Mouse (Mus musculus) gastrocnemius, adult 2 months (tissue): ENCODE results near the gene Gdnf. TPM values are rescaled to one million over a fixed set of nuclear protein-coding genes. Genes with fewer than 3 reads are reported as not detected.

Source experiments
- DNase-seq: peaks from one replicate; pipeline ENCODE4 v3.0.0; 2022
- H3K27ac ChIP-seq: fragments of 200-600 bp; 2 replicates; pipeline ENCODE4 v1.8.1; 2022; ENCODE audit warnings: mild to moderate bottlenecking
- H3K4me3 ChIP-seq: fragments of 200-600 bp; 2 replicates; pipeline ENCODE4 v1.8.1; 2022; ENCODE audit warnings: mild to moderate bottlenecking, moderate library complexity
- CTCF ChIP-seq: fragments of 200-600 bp; IDR thresholded peaks from 2 replicates; pipeline ENCODE4 v1.8.1; 2022; ENCODE audit warnings: antibody characterized with exemption, mild to moderate bottlenecking, moderate library complexity
- intact Hi-C: fragments of 180-260 bp; cut with DNase I; formaldehyde crosslinking; loops from one replicate; pipeline ENCODE4 v1.15.1; 2025
- total RNA-seq, 2 experiments: library from RNA; stranded (reverse); gene quantifications; 2 replicates each; pipeline ENCODE4 v1.2.3; 2021

The Gdnf gene
- total RNA-seq, 2 experiments from 2014 or later: 0.23 to 0.33 TPM

DNA sequence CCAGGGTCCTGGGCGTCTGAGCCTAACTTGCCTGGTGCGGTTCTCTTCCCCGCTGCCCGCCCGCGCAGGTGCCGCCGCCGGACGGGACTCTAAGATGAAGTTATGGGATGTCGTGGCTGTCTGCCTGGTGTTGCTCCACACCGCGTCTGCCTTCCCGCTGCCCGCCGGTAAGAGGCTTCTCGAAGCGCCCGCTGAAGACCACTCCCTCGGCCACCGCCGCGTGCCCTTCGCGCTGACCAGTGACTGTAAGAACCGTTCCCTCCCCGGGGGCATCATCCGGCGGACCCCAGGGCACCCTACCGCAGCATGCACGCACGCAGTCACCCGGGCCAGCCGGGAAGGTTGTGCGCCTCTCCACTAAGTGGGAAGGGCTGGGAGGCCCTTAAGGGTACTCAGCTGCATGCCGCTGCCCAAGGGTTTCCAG is 4.9 kb downstream of the Gdnf start:
- DNase-seq: no peak
- intact Hi-C loops: loop anchor here (10.0 kb wide), 1 partner anchor 249 kb away; no protein-coding TSS in a partner anchor
- peak overlapping the region; percentile 30 for H3K4me3 ChIP-seq
- TF ChIP-seq CTCF: no peak
- no peak overlapping the region for H3K27ac ChIP-seq

DNA sequence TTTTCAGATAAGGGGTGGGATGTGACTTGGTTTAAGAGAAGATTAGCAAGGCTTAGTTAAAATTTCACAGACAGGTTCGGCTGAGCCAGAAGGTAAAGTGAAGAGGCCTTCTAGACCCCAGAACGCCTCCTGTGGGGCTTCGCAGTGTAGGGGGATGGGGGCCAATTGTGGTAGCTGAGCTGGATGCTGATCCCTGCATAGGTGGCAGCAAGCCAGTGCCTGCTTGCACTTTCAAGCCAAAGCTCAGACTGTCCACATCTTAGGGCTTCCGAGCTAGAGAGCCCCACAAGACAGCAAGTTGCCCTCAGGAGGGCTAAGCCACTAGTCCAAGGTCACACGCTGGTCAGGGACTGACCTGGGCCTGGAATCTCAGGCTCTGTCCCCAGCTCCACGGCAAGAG is 13.2 kb downstream of the Gdnf start:
- intact Hi-C loops: no loop called here
- Histone ChIP-seq H3K4me3 (no peak overlapping the region), H3K27ac (no peak overlapping the region)
- DNase-seq: no peak
- TF ChIP-seq CTCF: no peak

DNA sequence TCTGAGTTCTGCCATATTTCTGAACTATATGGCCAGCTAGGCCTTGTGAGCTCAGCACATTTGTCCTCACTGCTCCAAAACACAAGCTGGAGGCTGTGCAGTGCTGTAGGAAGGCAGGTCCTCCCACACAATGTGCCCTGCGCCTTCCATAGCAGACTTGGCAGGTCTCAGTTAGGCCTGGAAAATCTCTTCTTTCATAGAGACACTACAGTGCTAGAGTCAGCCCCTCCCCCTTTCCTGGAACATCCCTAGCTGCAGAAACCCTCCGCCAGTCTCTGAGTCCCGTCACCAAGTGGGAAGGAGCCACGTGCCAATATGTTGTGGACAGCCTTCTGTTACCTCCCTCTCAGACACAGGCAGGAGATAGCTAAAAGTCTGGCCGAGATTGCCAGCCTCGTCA is 14.9 kb downstream of the Gdnf start:
- H3K27ac ChIP-seq: no peak overlapping the region
- no peak for DNase-seq
- no peak for TF ChIP-seq CTCF
- intact Hi-C loops: no loop called here
- no peak overlapping the region for H3K4me3 ChIP-seq

DNA sequence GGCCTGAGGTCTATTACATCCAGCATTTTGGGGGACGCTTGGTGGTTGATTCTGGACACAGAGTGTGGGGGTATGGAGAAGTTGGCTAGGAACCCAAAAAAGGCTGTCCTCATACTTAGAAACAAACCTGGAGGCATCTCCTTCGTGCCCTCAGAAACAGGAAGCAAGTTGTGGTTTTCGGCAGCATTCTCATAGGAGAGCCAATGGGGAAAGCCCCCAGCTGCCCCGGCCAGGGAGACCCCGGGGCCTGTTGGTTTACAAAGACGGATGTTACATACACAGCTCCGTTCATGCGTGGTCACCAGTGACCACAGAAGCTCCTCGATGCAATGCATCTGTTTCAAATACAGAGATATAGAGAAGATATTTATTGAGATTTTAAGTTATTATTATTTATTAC is 24.8 kb downstream of the Gdnf start:
- no peak overlapping the region for H3K4me3 ChIP-seq
- no peak for TF ChIP-seq CTCF
- no peak for DNase-seq
- intact Hi-C loops: no loop called here
- no peak overlapping the region for H3K27ac ChIP-seq

DNA sequence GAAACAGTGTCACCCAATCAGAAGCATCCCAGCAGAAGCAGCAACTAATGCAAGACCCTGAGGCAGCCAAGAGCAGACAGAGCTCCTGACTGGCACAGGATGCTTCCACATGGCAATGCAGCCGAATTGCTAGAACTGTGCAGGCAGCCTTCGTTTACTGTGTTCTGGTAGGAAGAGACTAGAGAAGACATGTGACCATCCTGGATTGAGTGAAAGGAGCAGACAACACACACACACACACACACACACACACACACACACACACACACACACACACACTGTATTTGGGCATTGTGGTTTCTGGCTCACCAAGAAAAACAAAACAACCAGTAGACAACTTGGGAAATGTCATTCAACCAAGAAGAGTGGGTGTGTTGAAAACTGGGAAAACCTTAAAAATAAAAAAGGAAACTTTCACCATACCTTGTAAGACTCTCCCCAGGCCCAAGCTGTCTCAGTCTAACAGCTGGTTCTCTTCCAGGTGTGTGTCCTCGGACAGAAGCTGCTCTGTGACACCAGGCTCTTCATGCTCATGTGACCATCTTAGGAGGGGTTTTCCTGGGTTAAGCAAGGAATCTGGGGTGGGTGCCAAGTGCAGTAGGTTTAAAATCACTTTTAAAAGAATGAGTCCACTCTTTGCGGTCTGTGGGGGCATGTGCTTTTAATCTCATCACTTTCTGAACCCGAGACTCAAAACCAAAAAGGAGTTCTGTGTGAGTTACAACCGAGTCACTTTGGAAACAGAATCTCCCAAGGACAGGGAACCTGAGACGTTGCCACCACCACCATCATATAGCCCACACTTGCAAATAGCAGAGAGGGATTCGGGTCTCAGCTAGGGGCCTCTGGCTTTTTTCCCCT is 27.6 kb downstream of the Gdnf start:
- no peak for TF ChIP-seq CTCF
- H3K4me3 ChIP-seq: no peak overlapping the region
- DNase-seq: no peak
- intact Hi-C loops: no loop called here
- no peak overlapping the region for H3K27ac ChIP-seq

DNA sequence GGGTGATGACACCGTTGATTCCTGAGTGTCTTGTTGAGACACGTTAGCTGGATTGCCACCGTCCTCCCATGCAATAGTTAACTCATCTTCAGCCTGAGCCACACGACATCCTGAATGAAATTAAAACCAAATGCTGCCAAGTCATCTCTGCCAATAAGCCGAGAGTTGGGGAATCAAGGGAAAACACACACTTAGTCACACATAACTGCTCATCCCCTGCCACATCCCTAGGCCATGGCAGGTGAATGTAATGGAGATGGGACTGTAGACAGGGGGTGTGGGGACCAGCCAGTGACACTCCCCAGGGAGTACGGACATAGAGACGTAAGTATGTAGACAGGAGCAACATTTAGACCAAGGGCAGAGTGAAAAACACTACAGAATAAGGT is 28.3 kb downstream of the Gdnf start:
- H3K27ac ChIP-seq: no peak overlapping the region
- intact Hi-C loops: no loop called here
- DNase-seq: no peak
- no peak overlapping the region for H3K4me3 ChIP-seq
- TF ChIP-seq CTCF: no peak

DNA sequence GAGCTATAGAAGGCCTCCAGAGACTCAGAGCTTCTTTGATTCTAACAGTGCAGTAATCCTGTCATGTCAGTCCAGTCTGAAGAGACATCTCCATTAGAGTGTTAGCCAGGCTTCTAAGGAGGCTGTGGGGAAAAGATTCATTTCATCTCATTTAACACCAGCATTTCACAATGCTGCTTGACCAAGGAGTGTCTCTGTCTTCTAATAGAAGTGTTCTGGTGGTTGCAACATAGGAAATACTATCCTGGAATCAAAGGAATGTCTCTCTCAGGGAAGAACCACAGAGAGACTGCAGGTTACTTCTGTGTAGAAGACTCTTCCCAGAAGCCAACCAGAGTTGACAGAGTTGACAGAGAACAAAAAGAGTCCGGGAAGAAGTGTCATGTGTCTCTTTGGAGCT is 31.0 kb downstream of the Gdnf start:
- intact Hi-C loops: no loop called here
- DNase-seq: no peak
- Histone ChIP-seq H3K27ac (no peak overlapping the region), H3K4me3 (no peak overlapping the region)
- TF ChIP-seq CTCF: no peak

DNA sequence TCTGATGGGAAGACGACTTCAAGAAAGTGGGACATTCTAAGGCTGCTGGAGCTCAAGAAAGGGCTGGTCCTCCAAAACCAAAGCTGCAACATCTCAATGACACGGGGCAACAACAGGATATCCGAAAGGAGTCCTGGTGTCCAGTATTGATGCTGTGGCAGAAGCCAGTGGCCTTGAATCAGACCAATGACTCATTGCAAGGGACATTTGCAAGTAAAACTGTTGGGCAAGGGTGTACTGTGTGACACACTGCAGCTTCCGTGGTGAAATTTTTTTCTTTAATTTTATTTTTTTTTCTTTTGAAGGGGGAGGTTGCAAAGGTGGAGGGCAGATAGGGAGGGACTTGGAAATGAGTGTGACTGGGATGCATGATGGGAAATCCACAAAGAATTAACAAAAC is 31.8 kb downstream of the Gdnf start:
- Histone ChIP-seq H3K4me3 (no peak overlapping the region), H3K27ac (no peak overlapping the region)
- no peak for DNase-seq
- no peak for TF ChIP-seq CTCF
- intact Hi-C loops: no loop called here

DNA sequence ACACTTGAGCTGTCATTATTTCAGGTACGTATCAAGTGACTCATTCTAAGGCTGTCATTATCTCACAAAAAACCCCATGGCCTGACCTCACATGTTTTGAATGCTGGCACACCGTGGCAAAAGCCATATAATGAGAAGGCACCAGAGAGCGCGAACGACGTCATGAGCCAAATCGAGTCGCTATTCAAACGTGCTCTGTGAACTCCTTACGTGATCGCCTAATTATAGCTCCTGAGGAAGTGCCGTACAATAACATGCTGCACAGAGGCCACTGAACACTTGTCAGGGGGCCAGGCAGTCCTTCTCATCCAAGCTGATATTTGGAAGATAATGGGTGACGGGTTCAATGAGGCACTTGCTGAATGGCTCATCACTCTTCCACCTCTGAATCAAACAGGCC is 46.8 kb downstream of the Gdnf start:
- Histone ChIP-seq H3K27ac (no peak overlapping the region), H3K4me3 (no peak overlapping the region)
- no peak for TF ChIP-seq CTCF
- intact Hi-C loops: no loop called here
- DNase-seq: peak; percentile 26

DNA sequence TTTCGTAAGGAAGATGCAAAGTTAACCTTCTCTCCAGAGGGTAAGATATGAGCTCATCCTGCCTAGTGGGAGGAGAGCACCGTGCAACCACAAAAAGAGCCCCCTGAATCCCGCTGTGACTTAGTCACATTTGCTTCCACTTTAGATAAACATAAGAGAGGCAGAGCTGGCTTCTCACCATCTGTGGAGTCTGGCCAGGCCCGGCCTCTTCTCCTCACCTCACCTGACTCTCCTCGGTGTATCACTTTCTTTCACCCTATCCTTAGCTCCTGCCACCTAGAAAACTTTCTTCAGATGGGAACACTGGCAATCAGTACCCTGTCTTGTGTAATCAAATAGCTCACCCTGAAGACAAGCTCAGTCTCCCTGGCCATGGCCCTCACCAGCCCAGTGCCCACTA is 48.2 kb downstream of the Gdnf start:
- intact Hi-C loops: no loop called here
- peak; percentile 70 for DNase-seq
- no peak for TF ChIP-seq CTCF
- H3K27ac ChIP-seq: peak overlapping the region; percentile 62
- no peak overlapping the region for H3K4me3 ChIP-seq

DNA sequence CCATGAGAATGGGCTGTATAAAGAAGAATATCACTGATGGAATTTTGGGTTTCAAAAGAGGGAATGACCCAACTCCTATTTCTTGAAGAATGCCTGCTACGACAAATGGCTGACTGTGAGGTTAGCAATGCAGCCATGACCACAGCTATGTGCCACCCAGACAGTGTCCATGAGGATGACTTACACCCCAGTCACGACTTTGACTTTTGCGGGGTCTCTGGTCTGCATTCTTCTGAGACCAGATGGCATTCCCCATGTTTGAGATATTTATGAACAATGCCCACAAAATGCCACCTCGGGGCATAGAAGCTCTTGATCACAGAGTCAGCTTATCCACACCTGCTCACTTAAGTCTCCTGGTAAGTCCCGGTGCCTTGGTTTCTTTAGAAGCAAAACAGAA is 52.2 kb downstream of the Gdnf start:
- intact Hi-C loops: no loop called here
- DNase-seq: no peak
- H3K27ac ChIP-seq: no peak overlapping the region
- H3K4me3 ChIP-seq: no peak overlapping the region
- TF ChIP-seq CTCF: no peak

DNA sequence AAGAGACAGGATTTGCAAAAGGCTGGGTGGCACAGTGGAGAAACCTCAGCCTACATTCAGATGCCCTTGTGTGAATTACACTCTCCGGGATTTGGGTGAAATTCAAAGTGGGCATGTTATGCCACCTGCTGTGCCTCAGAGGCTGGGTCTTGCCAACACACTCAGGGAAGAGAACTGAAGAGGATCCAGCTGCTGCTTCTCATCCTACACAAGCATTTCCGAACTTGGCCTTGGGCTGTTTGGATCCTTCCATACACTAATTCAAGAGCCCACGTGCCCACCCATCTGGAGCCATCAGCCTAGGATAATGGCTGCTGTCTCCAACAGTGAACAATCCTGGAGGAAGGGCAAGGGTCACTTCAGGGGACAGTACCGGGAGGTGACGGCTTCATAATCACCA is 52.7 kb downstream of the Gdnf start:
- intact Hi-C loops: no loop called here
- no peak for TF ChIP-seq CTCF

DNA sequence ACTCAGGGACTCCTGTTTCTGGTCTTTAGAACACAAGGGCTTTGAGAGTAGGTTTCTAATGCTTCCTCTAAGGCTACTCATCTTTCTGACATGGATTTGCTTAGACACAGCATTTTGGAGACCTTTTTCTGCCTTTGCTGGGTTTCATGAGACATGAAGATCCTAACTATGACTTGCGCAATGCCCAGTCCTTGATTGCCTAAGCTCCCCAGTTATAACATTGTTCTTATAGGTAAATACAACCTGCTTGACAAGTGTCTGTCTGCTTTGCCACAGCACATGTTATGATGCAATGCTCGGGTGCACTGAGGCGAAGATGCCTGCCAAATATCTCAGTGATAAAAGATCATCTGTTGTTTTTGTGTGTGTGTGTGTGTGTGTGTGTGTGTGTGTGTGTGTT is 54.7 kb downstream of the Gdnf start:
- H3K27ac ChIP-seq: no peak overlapping the region
- intact Hi-C loops: no loop called here
- no peak overlapping the region for H3K4me3 ChIP-seq
- DNase-seq: no peak
- TF ChIP-seq CTCF: no peak

More for the DNA sequence above, 52.7 kb downstream of the Gdnf start:
- no peak overlapping the region for H3K27ac ChIP-seq
- no peak overlapping the region for H3K4me3 ChIP-seq
- no peak for DNase-seq

DNA sequence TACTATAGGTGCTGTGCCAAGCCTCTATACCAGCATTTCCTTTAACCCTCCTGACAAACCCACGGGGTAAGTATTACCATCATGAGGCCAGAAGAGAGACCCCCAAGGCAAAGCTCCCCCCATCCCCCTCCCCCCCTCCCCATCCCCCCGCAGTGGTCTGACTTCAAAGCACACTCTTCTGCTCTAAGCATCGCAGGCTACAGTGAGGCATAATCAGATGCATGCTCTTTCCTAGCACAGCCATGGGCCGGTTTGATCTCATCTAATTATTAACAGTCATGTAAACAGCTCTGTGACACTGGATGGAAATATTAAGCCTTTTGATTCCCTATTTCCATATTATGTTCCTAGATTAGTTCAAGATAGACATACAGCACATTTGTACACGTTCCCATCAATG is 61.8 kb downstream of the Gdnf start:
- intact Hi-C loops: no loop called here
- no peak for DNase-seq
- no peak for TF ChIP-seq CTCF

More for the DNA sequence above, 61.8 kb downstream of the Gdnf start:
- Histone ChIP-seq H3K4me3 (no peak overlapping the region), H3K27ac (no peak overlapping the region)
